Mouse (Mus musculus): ENCODE measurements at regions not wholly inside any gene's neighbourhood (a gene's known extent, or its start where the extent isn't known, plus 50 kb on each side); places are given as distances from the start of the nearest gene placed in this dataset.

- no peak overlapping the region for H3K4me3 ChIP-seq (ENCODE audit: low read depth, low read length)
- H3K9ac ChIP-seq (ENCODE audit: low read length), result no peak overlapping the region
- ATAC-seq (replicated peaks; ENCODE audit: low FRiP score, low TSS enrichment, low read depth), result no peak
- no peak overlapping the region for H3K4me2 ChIP-seq (ENCODE audit: low read length)
- H3K36me3 ChIP-seq (ENCODE audit: control insufficient read depth, insufficient read depth, low read length), result no peaks in the 10 kb centered on the region
- H3K9me3 ChIP-seq (ENCODE audit: control insufficient read depth, low read length), result no peaks in the 10 kb centered on the region
- DNase-seq (ENCODE audit: low spot score), result no peak
- WGBS, result 24% methylated on average over 4 of the region's 4 CpGs
- no peaks in the 10 kb centered on the region for H3K4me1 ChIP-seq (replicated peaks; ENCODE audit: control insufficient read depth, insufficient read depth, low read length)
- no peak overlapping the region for H3K27ac ChIP-seq (ENCODE audit: low read depth)
- no peaks in the 10 kb centered on the region for H3K27me3 ChIP-seq (replicated peaks; ENCODE audit: control insufficient read depth, insufficient read depth, low read length)
These were observed 234.1 kb upstream of the 4930412O13Rik start for GRCm38 (mm10) chr2:9646963-9647362.

DNA sequence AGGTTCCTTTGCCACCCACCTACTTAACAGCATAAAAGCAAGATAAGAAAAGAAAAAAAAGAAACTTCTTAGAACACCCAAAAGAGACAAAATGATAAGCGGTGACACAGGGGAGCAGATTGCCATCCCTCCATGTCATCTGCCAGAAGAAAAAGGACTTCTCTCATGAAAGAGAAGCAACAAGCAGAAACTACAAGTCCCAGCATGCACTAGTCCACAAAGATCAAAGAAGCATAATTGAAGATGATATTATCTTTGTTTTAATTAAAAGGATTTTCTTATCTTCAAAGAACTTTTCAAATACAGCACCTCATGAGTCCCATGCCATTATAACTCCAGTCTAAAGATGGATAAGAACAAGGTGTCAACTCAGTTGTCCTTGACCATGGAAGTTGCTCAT, 231.0 kb upstream of the 4930412O13Rik start:
- Histone ChIP-seq H3K9ac (ENCODE audit: low read length) (no peak overlapping the region), H3K4me1 (replicated peaks; ENCODE audit: control insufficient read depth, insufficient read depth, low read length) (no peaks in the 10 kb centered on the region), H3K4me3 (ENCODE audit: low read depth, low read length) (no peak overlapping the region), H3K9me3 (ENCODE audit: control insufficient read depth, low read length) (no peaks in the 10 kb centered on the region), H3K4me2 (ENCODE audit: low read length) (no peak overlapping the region), H3K27me3 (replicated peaks; ENCODE audit: control insufficient read depth, insufficient read depth, low read length) (no peaks in the 10 kb centered on the region), H3K36me3 (ENCODE audit: control insufficient read depth, insufficient read depth, low read length) (no peaks in the 10 kb centered on the region), H3K27ac (ENCODE audit: low read depth) (no peak overlapping the region)
- DNase-seq (ENCODE audit: low spot score) (no peak), ATAC-seq (replicated peaks; ENCODE audit: low FRiP score, low TSS enrichment, low read depth) (no peak)
- 93% methylated on average over 1 of the region's 1 CpGs for WGBS

DNA sequence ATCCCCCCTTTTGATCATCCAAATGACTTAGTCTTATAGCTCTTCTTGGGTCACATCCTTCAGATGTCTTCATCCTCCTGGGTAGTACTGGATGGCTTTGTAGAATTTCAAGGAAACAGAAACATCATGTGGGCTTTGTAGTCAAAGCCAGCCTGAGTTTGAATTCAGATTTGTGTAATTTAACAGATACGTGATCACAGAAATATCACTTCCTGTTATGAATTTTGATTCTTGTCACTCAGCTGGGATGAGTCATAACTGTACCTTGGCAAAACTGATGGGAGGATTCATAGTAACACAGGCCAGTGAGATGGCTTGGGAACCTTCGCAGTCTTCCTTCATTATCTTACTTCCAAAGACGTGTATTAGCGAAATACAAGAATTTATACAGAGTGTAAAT, 222.2 kb upstream of the 4930412O13Rik start:
- WGBS, result 95% methylated on average over 4 of the region's 4 CpGs
- no peaks in the 10 kb centered on the region for H3K9me3 ChIP-seq (ENCODE audit: control insufficient read depth, low read length)
- no peak overlapping the region for H3K4me3 ChIP-seq (ENCODE audit: low read depth, low read length)
- H3K4me2 ChIP-seq (ENCODE audit: low read length), result no peak overlapping the region
- no peaks in the 10 kb centered on the region for H3K27me3 ChIP-seq (replicated peaks; ENCODE audit: control insufficient read depth, insufficient read depth, low read length)
- H3K4me1 ChIP-seq (replicated peaks; ENCODE audit: control insufficient read depth, insufficient read depth, low read length), result no peaks in the 10 kb centered on the region
- DNase-seq (ENCODE audit: low spot score), result no peak
- no peak for ATAC-seq (replicated peaks; ENCODE audit: low FRiP score, low TSS enrichment, low read depth)
- no peaks in the 10 kb centered on the region for H3K36me3 ChIP-seq (ENCODE audit: control insufficient read depth, insufficient read depth, low read length)
- H3K9ac ChIP-seq (ENCODE audit: low read length), result no peak overlapping the region
- no peak overlapping the region for H3K27ac ChIP-seq (ENCODE audit: low read depth)

DNA sequence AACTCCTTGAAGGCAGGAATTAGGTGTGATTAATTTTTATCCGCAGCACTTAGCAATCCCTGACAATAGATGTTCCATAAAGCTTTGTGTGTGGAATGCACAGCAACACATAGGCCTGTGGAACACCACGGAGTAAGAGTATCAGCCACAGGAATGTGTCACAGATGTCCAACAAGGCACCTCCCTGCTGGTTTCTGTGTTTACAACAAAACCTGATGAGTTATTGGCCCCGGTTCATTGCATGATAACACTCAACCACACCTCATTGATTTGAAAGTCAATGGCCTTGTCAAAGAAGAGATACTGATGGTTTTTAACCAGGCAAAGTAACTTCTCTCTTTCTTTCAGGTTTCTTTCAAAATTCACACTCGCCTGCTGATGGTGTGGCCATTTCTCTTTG, 211.4 kb upstream of the 4930412O13Rik start:
- Histone ChIP-seq H3K4me2 (ENCODE audit: low read length) (no peak overlapping the region), H3K27me3 (replicated peaks; ENCODE audit: control insufficient read depth, insufficient read depth, low read length) (no peaks in the 10 kb centered on the region), H3K4me1 (replicated peaks; ENCODE audit: control insufficient read depth, insufficient read depth, low read length) (no peaks in the 10 kb centered on the region), H3K9me3 (ENCODE audit: control insufficient read depth, low read length) (no peaks in the 10 kb centered on the region), H3K4me3 (ENCODE audit: low read depth, low read length) (no peak overlapping the region), H3K27ac (ENCODE audit: low read depth) (no peak overlapping the region), H3K36me3 (ENCODE audit: control insufficient read depth, insufficient read depth, low read length) (no peaks in the 10 kb centered on the region), H3K9ac (ENCODE audit: low read length) (no peak overlapping the region)
- WGBS, result 75% methylated on average over 4 of the region's 4 CpGs
- ATAC-seq (replicated peaks; ENCODE audit: low FRiP score, low TSS enrichment, low read depth) (no peak), DNase-seq (ENCODE audit: low spot score) (no peak)

DNA sequence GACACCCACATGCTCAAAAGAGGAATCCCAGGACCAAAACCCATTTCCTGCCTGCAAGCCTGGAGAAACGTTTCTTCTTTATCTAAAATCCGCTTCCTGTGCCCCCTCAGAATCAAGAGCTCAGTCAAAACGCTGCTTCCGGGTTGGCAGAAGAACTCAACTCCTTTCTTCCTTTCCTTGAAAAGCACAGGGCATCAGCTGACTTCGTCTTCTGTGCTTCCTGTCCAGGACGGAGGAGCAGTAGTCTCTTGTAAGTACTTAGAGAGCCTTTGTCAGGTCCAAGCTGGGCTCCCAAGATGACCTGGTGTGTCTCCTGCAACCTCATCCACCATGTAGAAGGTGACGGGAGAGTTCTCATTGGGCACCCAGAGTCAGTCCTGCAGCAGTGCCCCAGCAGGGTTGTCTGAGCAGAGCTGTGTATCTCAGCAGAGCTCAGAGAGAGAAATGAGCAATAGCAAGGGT, 199.3 kb upstream of the 4930412O13Rik start:
- H3K36me3 ChIP-seq (ENCODE audit: control insufficient read depth, insufficient read depth, low read length), result no peaks in the 10 kb centered on the region
- H3K27me3 ChIP-seq (replicated peaks; ENCODE audit: control insufficient read depth, insufficient read depth, low read length), result no peaks in the 10 kb centered on the region
- no peaks in the 10 kb centered on the region for H3K9me3 ChIP-seq (ENCODE audit: control insufficient read depth, low read length)
- no peak overlapping the region for H3K9ac ChIP-seq (ENCODE audit: low read length)
- no peak overlapping the region for H3K27ac ChIP-seq (ENCODE audit: low read depth)
- DNase-seq (ENCODE audit: low spot score) (no peak), ATAC-seq (replicated peaks; ENCODE audit: low FRiP score, low TSS enrichment, low read depth) (no peak)
- WGBS, result 46% methylated on average over 7 of the region's 7 CpGs
- H3K4me1 ChIP-seq (replicated peaks; ENCODE audit: control insufficient read depth, insufficient read depth, low read length), result no peaks in the 10 kb centered on the region
- no peak overlapping the region for H3K4me2 ChIP-seq (ENCODE audit: low read length)
- H3K4me3 ChIP-seq (ENCODE audit: low read depth, low read length), result no peak overlapping the region

DNA sequence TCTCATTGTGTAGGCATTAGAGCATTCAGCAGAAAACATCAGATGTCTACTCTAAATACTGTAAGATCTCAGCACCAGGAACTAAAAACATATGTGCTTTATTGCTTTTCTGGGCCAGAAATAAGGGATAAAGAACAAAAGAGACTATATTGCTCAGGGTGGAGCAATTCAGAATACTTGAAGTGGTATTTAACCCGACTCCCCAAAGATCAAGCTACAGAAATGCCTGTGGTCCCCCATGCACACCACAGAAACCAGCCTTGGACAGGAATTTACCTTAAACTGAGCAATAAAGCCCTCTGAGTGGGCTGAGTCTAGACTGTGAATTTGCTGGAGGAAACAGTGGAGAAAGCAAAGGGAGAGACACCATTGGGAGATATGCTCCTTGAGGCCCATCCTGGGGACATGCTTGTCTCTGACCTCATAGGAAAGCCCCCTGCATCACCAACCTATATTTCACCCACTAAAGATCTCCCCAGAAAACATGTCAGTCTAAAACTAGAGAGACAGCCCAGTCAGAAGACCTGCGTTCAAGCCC, 197.3 kb upstream of the 4930412O13Rik start:
- no peak overlapping the region for H3K4me3 ChIP-seq (ENCODE audit: low read depth, low read length)
- no peaks in the 10 kb centered on the region for H3K36me3 ChIP-seq (ENCODE audit: control insufficient read depth, insufficient read depth, low read length)
- ATAC-seq (replicated peaks; ENCODE audit: low FRiP score, low TSS enrichment, low read depth) (no peak), DNase-seq (ENCODE audit: low spot score) (no peak)
- H3K4me1 ChIP-seq (replicated peaks; ENCODE audit: control insufficient read depth, insufficient read depth, low read length), result no peaks in the 10 kb centered on the region
- no peaks in the 10 kb centered on the region for H3K27me3 ChIP-seq (replicated peaks; ENCODE audit: control insufficient read depth, insufficient read depth, low read length)
- H3K9me3 ChIP-seq (ENCODE audit: control insufficient read depth, low read length), result no peaks in the 10 kb centered on the region
- 89% methylated on average over 2 of the region's 2 CpGs for WGBS
- H3K27ac ChIP-seq (ENCODE audit: low read depth), result no peak overlapping the region
- H3K9ac ChIP-seq (ENCODE audit: low read length), result no peak overlapping the region
- no peak overlapping the region for H3K4me2 ChIP-seq (ENCODE audit: low read length)

GRCm38 (mm10) chr2:9688176-9688575, 192.9 kb upstream of the 4930412O13Rik start:
- WGBS, result 87% methylated on average over 7 of the region's 7 CpGs
- Histone ChIP-seq H3K36me3 (ENCODE audit: control insufficient read depth, insufficient read depth, low read length) (no peaks in the 10 kb centered on the region), H3K4me1 (replicated peaks; ENCODE audit: control insufficient read depth, insufficient read depth, low read length) (no peaks in the 10 kb centered on the region), H3K27me3 (replicated peaks; ENCODE audit: control insufficient read depth, insufficient read depth, low read length) (no peaks in the 10 kb centered on the region), H3K4me2 (ENCODE audit: low read length) (no peak overlapping the region), H3K9ac (ENCODE audit: low read length) (no peak overlapping the region), H3K27ac (ENCODE audit: low read depth) (no peak overlapping the region), H3K9me3 (ENCODE audit: control insufficient read depth, low read length) (no peaks in the 10 kb centered on the region), H3K4me3 (ENCODE audit: low read depth, low read length) (no peak overlapping the region)
- DNase-seq (ENCODE audit: low spot score), result no peak
- ATAC-seq (replicated peaks; ENCODE audit: low FRiP score, low TSS enrichment, low read depth), result no peak

DNA sequence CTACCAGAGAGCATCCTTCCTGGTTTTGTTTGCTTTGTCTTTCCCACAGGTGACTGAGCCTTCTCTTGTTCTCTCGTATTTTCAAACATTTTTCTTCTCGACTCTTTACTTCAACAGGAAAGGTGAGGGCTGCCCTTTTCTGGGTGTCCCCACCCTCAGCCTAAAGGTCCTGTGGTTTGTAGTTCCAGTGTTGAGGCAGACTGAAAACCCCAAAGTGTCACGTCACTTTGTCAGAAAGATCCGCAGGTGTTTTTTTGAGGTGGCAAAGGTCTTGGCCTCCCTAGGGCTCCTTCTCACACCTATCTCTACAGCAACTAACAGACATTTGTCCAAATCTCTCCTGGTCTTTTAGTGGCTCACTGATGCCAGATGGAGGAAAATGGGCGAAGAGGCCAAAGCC, 191.5 kb upstream of the 4930412O13Rik start:
- 78% methylated on average over 5 of the region's 5 CpGs for WGBS

DNA sequence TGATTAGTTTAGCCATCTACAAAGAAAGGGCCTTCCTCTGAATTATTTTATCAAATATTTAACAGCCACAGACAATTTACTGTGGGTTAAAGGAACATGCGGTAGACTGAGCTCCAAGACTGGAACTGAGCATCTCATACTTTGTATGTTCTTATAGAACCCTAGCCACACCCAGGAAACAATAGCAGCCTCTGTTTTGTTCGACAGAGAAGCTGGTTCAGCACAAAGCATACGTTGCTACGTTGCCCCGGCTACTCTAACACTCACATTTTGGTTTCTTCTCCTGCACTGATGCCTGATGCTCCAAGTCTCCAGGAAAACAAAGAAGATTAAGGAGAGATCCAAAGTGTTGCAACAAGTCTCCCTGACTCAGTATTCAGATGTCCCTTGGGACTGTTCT, 189.5 kb upstream of the 4930412O13Rik start:
- H3K9me3 ChIP-seq (ENCODE audit: control insufficient read depth, low read length), result no peaks in the 10 kb centered on the region
- H3K36me3 ChIP-seq (ENCODE audit: control insufficient read depth, insufficient read depth, low read length), result no peaks in the 10 kb centered on the region
- DNase-seq (ENCODE audit: low spot score) (no peak), ATAC-seq (replicated peaks; ENCODE audit: low FRiP score, low TSS enrichment, low read depth) (no peak)
- no peak overlapping the region for H3K9ac ChIP-seq (ENCODE audit: low read length)
- H3K4me2 ChIP-seq (ENCODE audit: low read length), result no peak overlapping the region
- no peaks in the 10 kb centered on the region for H3K4me1 ChIP-seq (replicated peaks; ENCODE audit: control insufficient read depth, insufficient read depth, low read length)
- WGBS, result 83% methylated on average over 5 of the region's 5 CpGs
- H3K4me3 ChIP-seq (ENCODE audit: low read depth, low read length), result no peak overlapping the region
- no peak overlapping the region for H3K27ac ChIP-seq (ENCODE audit: low read depth)
- no peaks in the 10 kb centered on the region for H3K27me3 ChIP-seq (replicated peaks; ENCODE audit: control insufficient read depth, insufficient read depth, low read length)

More for the DNA sequence above, 191.5 kb upstream of the 4930412O13Rik start:
- Histone ChIP-seq H3K4me3 (ENCODE audit: low read depth, low read length) (no peak overlapping the region), H3K4me2 (ENCODE audit: low read length) (no peak overlapping the region), H3K36me3 (ENCODE audit: control insufficient read depth, insufficient read depth, low read length) (no peaks in the 10 kb centered on the region), H3K9ac (ENCODE audit: low read length) (no peak overlapping the region), H3K27me3 (replicated peaks; ENCODE audit: control insufficient read depth, insufficient read depth, low read length) (no peaks in the 10 kb centered on the region), H3K27ac (ENCODE audit: low read depth) (no peak overlapping the region), H3K9me3 (ENCODE audit: control insufficient read depth, low read length) (no peaks in the 10 kb centered on the region), H3K4me1 (replicated peaks; ENCODE audit: control insufficient read depth, insufficient read depth, low read length) (no peaks in the 10 kb centered on the region)
- DNase-seq (ENCODE audit: low spot score) (no peak), ATAC-seq (replicated peaks; ENCODE audit: low FRiP score, low TSS enrichment, low read depth) (no peak)

Measured in intestine, embryonic 14.5 days (tissue).